Mouse (Mus musculus) midbrain, embryonic 12.5 days (tissue): ENCODE data around the gene Cd84. TPM values are rescaled to one million over a fixed set of nuclear protein-coding genes. Genes with fewer than 3 reads are reported as not detected.
"Not testable (repeated sequence)": the region's sequence is repeated elsewhere in the genome, so short reads cannot be mapped to it uniquely, and the experiment has no call there.

Source experiments
- ATAC-seq: fragments of 200-750 bp; cut with Nextera tagmentation; 2 replicates; pipeline ENCODE4 v1.8.0; 2017; ENCODE audit warnings: low read depth, moderate TSS enrichment, moderate library complexity; ENCODE audit not compliant: low FRiP score
- H3K27ac ChIP-seq: fragments of 300-500 bp; sonication (generic); replicated peaks from 2 replicates; pipeline ENCODE4 v1.5.1; 2016; ENCODE audit warnings: mild to moderate bottlenecking
- H3K27me3 ChIP-seq: fragments of 300-500 bp; sonication (generic); 2 replicates; pipeline ENCODE4 v1.6.1; 2016; ENCODE audit warnings: mild to moderate bottlenecking
- H3K36me3 ChIP-seq: fragments of 300-500 bp; sonication (generic); 2 replicates; pipeline ENCODE4 v1.6.1; 2016
- H3K4me1 ChIP-seq: fragments of 300-500 bp; sonication (generic); 2 replicates; pipeline ENCODE4 v1.6.1; 2016
- H3K4me2 ChIP-seq: fragments of 300-500 bp; sonication (generic); replicated peaks from 2 replicates; pipeline ENCODE4 v1.6.1; 2016; ENCODE audit warnings: mild to moderate bottlenecking, moderate library complexity
- H3K4me3 ChIP-seq: fragments of 300-500 bp; sonication (generic); 2 replicates; pipeline ENCODE4 v1.5.1; 2016; ENCODE audit warnings: mild to moderate bottlenecking
- H3K9ac ChIP-seq: fragments of 300-500 bp; sonication (generic); replicated peaks from 2 replicates; pipeline ENCODE4 v1.6.1; 2016; ENCODE audit warnings: mild to moderate bottlenecking, moderate library complexity
- H3K9me3 ChIP-seq: fragments of 300-500 bp; sonication (generic); 2 replicates; pipeline ENCODE4 v1.6.1; 2016; ENCODE audit warnings: mild to moderate bottlenecking
- WGBS: fragments of 180-500 bp; shearing (Covaris S2); methylation state at CpG from one replicate; pipeline ENCODE4 v1.1.7; 2016; 5-methylcytosine and 5-hydroxymethylcytosine counted together
- polyA plus RNA-seq: library from polyadenylated mRNA; unstranded; fragments of >200 nt; fragmentation: Nextera tagmentation; extraction: Ambion mirVana; gene quantifications from 2 replicates; pipeline ENCODE4 v1.2.1, GENCODE M21; 2016

Gene Cd84
- polyA plus RNA-seq, 1 experiment from 2014 or later: 0.99 TPM

GRCm38 (mm10) chr1:171840450-171841023 lies 1.0 kb downstream of the Cd84 start:
- no peak overlapping the region for H3K4me2 ChIP-seq
- ATAC-seq: no peak
- no peak overlapping the region for H3K27ac ChIP-seq
- WGBS: 78% methylated on average over 4 of the region's 4 CpGs
- no peaks in the 10 kb centered on the region for H3K27me3 ChIP-seq
- H3K9ac ChIP-seq: no peak overlapping the region
- no peak overlapping the region for H3K4me3 ChIP-seq
- no peaks in the 10 kb centered on the region for H3K9me3 ChIP-seq
- no peaks in the 10 kb centered on the region for H3K36me3 ChIP-seq
- H3K4me1 ChIP-seq: no peaks in the 10 kb centered on the region

DNA sequence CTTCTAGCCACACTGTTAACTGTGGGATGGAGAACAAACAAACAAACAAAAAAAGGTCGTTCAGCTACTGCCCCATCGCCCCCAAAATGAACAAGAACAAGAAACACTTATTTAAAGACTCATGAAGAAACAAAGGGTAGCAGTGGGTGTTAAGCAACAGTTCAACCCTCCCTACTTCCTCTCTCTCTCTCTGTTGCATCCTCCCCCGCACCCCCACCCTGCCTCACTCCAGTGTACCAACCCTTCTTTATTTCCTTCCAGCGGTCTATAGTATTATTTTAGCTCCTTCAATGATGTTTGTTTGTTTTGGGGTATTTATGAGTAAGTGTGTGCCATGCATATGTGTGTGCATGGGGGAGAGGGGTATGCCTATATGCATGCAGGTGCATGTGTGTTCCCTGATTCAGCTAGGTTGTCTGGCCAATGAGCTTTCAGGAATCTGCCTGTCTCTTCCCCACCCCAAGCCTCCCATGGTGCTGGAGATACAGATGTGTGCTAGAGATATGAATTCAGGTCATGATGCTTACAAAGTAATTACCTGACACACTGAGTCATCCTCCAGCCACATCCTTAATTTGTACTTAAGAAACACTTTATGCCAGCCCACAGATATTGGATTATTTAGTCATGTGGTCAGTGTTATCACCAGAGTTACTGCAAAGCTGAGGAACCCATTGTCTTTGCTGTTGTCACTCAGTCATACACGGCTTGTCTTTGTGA lies 5.7 kb downstream of the Cd84 start:
- no peaks in the 10 kb centered on the region for H3K4me1 ChIP-seq
- no peak overlapping the region for H3K4me3 ChIP-seq
- H3K9ac ChIP-seq: no peak overlapping the region
- ATAC-seq: no peak
- 83% methylated on average over 5 of the region's 5 CpGs for WGBS
- no peaks in the 10 kb centered on the region for H3K9me3 ChIP-seq
- H3K36me3 ChIP-seq: no peaks in the 10 kb centered on the region
- H3K27me3 ChIP-seq: no peaks in the 10 kb centered on the region
- H3K27ac ChIP-seq: no peak overlapping the region
- H3K4me2 ChIP-seq: no peak overlapping the region

DNA sequence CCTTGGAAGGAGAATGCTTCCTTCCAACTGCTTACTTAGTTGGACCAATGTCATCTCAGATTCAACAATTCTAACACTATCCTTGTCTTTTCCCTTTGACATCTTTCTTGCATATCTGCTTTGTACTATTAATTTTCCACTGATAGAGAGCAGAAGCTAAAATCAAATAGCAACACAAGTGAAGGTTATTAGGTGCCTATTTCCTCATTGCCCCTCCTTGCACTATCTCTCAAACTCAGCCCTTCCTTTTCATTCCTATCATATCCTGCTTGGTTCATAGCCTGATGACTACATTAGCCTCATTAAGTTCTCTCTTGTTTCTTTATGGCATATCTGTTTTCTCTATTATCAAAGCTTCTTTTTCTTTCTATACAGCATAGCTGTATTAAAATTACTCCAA lies 8.7 kb downstream of the Cd84 start:
- no peaks in the 10 kb centered on the region for H3K9me3 ChIP-seq
- H3K4me1 ChIP-seq: no peaks in the 10 kb centered on the region
- H3K27ac ChIP-seq: no peak overlapping the region
- no peak for ATAC-seq
- H3K27me3 ChIP-seq: no peaks in the 10 kb centered on the region
- H3K36me3 ChIP-seq: no peaks in the 10 kb centered on the region
- no peak overlapping the region for H3K4me2 ChIP-seq
- H3K9ac ChIP-seq: no peak overlapping the region
- no peak overlapping the region for H3K4me3 ChIP-seq

DNA sequence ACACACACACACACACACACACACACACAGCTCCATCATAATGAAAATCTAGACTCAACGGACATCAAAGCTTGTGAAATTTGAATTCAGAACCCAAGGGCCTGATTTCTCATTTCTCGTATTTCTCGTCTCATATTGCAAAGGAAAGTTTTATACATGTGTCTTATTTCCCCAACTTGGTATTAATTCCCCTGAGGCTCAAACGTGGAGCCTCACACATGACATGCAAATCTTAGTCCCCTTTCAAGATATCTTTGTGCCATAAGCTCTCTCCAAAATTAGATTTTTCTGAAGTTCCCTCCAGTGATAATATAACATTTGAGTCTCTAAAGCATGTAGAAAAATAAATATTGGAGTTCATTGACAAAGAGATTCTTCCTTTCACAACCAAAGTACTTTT lies 9.3 kb downstream of the Cd84 start:
- H3K4me3 ChIP-seq: no peak overlapping the region
- ATAC-seq: no peak
- no peak overlapping the region for H3K4me2 ChIP-seq
- no peak overlapping the region for H3K27ac ChIP-seq
- no peaks in the 10 kb centered on the region for H3K27me3 ChIP-seq
- H3K9me3 ChIP-seq: no peaks in the 10 kb centered on the region
- H3K36me3 ChIP-seq: no peaks in the 10 kb centered on the region
- H3K4me1 ChIP-seq: no peaks in the 10 kb centered on the region
- WGBS: 82% methylated on average over 4 of the region's 4 CpGs
- H3K9ac ChIP-seq: no peak overlapping the region

GRCm38 (mm10) chr1:171849454-171849853 lies 10.0 kb downstream of the Cd84 start:
- no peak overlapping the region for H3K27ac ChIP-seq
- ATAC-seq: no peak
- WGBS: 89% methylated on average over 5 of the region's 5 CpGs
- no peaks in the 10 kb centered on the region for H3K27me3 ChIP-seq
- no peak overlapping the region for H3K4me2 ChIP-seq
- no peaks in the 10 kb centered on the region for H3K9me3 ChIP-seq
- H3K4me3 ChIP-seq: no peak overlapping the region
- no peaks in the 10 kb centered on the region for H3K36me3 ChIP-seq
- no peak overlapping the region for H3K9ac ChIP-seq
- H3K4me1 ChIP-seq: no peaks in the 10 kb centered on the region

- Histone ChIP-seq H3K4me1 (no peaks in the 10 kb centered on the region), H3K36me3 (no peaks in the 10 kb centered on the region), H3K27ac (no peak overlapping the region), H3K4me2 (no peak overlapping the region), H3K27me3 (no peaks in the 10 kb centered on the region), H3K4me3 (no peak overlapping the region), H3K9ac (no peak overlapping the region), H3K9me3 (no peaks in the 10 kb centered on the region)
- 93% methylated on average over 4 of the region's 4 CpGs for WGBS
- no peak for ATAC-seq
Observed at GRCm38 (mm10) chr1:171865467-171865866, 26.0 kb downstream of the Cd84 start.

DNA sequence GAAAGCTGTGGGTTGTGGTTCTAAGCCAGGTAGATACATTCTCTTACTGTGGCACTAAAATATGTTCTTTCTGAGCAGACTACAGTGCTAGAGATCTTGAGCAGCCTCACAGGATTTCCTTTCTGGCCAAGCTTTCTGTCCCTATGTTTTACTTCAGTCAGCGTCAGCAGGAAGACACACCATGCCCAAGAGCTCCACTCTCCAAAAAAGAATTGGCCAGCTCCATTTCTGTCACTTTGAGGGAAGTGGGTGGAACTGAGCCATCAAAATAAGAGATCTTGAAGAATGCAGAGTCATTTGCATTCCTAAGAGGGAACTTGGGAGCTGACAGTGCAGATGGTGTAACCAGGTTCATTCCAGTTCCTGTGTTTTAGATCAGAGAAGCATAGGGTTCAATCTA lies 47.5 kb downstream of the Cd84 start:
- no peaks in the 10 kb centered on the region for H3K27me3 ChIP-seq
- no peak overlapping the region for H3K4me3 ChIP-seq
- no peak for ATAC-seq
- no peaks in the 10 kb centered on the region for H3K4me1 ChIP-seq
- no peak overlapping the region for H3K9ac ChIP-seq
- H3K9me3 ChIP-seq: no peaks in the 10 kb centered on the region
- no peak overlapping the region for H3K4me2 ChIP-seq
- 85% methylated on average over 1 of the region's 1 CpGs for WGBS
- no peak overlapping the region for H3K27ac ChIP-seq
- H3K36me3 ChIP-seq: no peaks in the 10 kb centered on the region

GRCm38 (mm10) chr1:171895364-171895763 lies 55.9 kb downstream of the Cd84 start, which contains the start of gene Gm10521:
TSS of gene Gm10521 (plus strand) at chr1:171895664.
- ATAC-seq, H3K4me2 ChIP-seq, H3K9me3 ChIP-seq, H3K4me1 ChIP-seq, H3K36me3 ChIP-seq, H3K27ac ChIP-seq, H3K27me3 ChIP-seq, H3K4me3 ChIP-seq, H3K9ac ChIP-seq: not testable (repeated sequence)
- WGBS: 72% methylated on average over 5 of the region's 5 CpGs

GRCm38 (mm10) chr1:171904011-171904410 lies 64.5 kb downstream of the Cd84 start:
- no peak for ATAC-seq
- 70% methylated on average over 1 of the region's 1 CpGs for WGBS

GRCm38 (mm10) chr1:171915638-171916458 lies 76.4 kb downstream of the Cd84 start:
- Histone ChIP-seq H3K4me2 (no peak overlapping the region), H3K9ac (no peak overlapping the region), H3K4me1 (no peaks in the 10 kb centered on the region), H3K4me3 (no peak overlapping the region), H3K36me3 (no peaks in the 10 kb centered on the region), H3K27ac (no peak overlapping the region), H3K9me3 (0 out of 2 replicates have a peak, but pooled peaks cover 6% of the 10 kb centered on the region), H3K27me3 (no peaks in the 10 kb centered on the region)
- 80% methylated on average over 13 of the region's 13 CpGs for WGBS
- ATAC-seq: no peak

More at GRCm38 (mm10) chr1:171904011-171904410, 64.5 kb downstream of the Cd84 start:
- H3K27ac ChIP-seq: no peak overlapping the region
- H3K27me3 ChIP-seq: no peaks in the 10 kb centered on the region
- H3K4me1 ChIP-seq: no peaks in the 10 kb centered on the region
- H3K4me2 ChIP-seq: no peak overlapping the region
- H3K9ac ChIP-seq: no peak overlapping the region
- H3K36me3 ChIP-seq: no peaks in the 10 kb centered on the region
- peaks cover 2% of the 10 kb centered on the region; the same call in 1 of the 2 replicates for H3K9me3 ChIP-seq
- H3K4me3 ChIP-seq: no peak overlapping the region

DNA sequence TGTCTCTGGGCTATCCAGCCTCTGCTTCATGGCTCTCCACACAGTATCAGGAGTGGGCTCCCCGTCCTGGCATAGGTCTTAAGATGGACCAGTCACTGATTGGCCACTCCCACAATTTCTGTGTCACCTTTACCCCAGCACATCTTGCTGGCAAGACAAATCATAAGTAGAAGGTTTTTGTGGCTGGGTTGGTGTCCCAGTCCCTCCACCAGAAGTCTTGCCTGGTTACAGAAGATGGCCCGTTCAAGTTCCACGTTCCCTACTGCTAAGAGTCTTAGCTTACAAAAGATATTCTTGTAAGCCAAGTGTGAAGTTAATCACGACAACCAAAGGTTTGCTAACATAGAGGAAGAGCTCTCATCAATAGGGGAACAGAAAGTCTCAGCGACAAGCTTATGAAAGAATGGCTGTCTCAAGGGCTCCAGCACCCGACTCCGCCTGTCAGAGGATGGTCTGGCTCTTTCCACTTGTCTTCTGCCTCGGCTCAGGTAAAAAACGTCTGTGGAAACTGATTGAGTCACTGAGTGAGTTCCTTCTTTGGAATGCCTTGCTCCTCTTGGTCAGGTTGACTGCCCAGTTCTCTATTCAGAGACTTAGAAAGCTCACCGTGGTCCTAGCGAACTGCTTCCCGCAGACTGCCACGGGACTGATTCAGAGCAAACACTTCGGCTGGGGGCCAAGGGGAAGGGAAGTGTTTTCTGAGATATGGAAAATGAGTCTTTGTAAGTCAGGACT lies 78.0 kb downstream of the Cd84 start, which contains the start of gene Slamf6:
Gene Slamf6 (plus strand): TSS at position 211 of the 735 bp plus-strand sequence.
- Histone ChIP-seq H3K4me1 (no peaks in the 10 kb centered on the region), H3K4me3 (no peak within 1 kb of the TSS), H3K27me3 (no peaks in the 10 kb centered on the region), H3K9ac (no peak within 1 kb of the TSS), H3K36me3 (no peaks in the 10 kb centered on the region), H3K27ac (no peak within 1 kb of the TSS), H3K9me3 (0 out of 2 replicates have a peak, but pooled peaks cover under 1% of the 10 kb centered on the region), H3K4me2 (no peak within 1 kb of the TSS)
- ATAC-seq: no peak
- 84% methylated on average over 14 of the region's 14 CpGs for WGBS
